Mouse (Mus musculus) ES-E14 (cell line): ENCODE measurements around the gene Zfp385c. TPM values are rescaled to one million over a fixed set of nuclear protein-coding genes. Genes with fewer than 3 reads are reported as not detected.

Experiments used
- DNase-seq: peaks from one replicate; pipeline ENCODE4 v3.0.0-alpha.2; 2013; ENCODE audit warnings: low read depth, low spot score
- H3K27ac ChIP-seq: 2 replicates; pipeline ENCODE4 v1.5.1; 2012; ENCODE audit warnings: low read depth, mild to moderate bottlenecking, low read length, moderate library complexity, mixed read lengths; ENCODE audit not compliant: poor library complexity, insufficient read depth, severe bottlenecking
- H3K36me3 ChIP-seq: 2 replicates; pipeline ENCODE4 v1.6.1; 2012; ENCODE audit warnings: mild to moderate bottlenecking, low read length, moderate library complexity, mixed read lengths; ENCODE audit not compliant: control insufficient read depth, poor library complexity, insufficient read depth, severe bottlenecking
- H3K4me1 ChIP-seq, 2 experiments: fragments of 150-350 bp in 1 of 2; sonication (generic) in 1 of 2; 2 replicates each; pipeline ENCODE4 v1.6.1; 2012; ENCODE audit warnings: low read length in 2 of 2, mild to moderate bottlenecking in 1 of 2, mixed read lengths in 1 of 2; ENCODE audit not compliant: control insufficient read depth in 2 of 2, insufficient read depth in 2 of 2, poor library complexity in 1 of 2
- H3K4me3 ChIP-seq, 2 experiments: fragments of 150-350 bp in 1 of 2; sonication (generic) in 1 of 2; 2 replicates each; pipeline ENCODE4 v1.5.1; 2012; ENCODE audit warnings: low read length in 2 of 2, low read depth in 1 of 2, mild to moderate bottlenecking in 1 of 2, mixed read lengths in 1 of 2; ENCODE audit not compliant: insufficient read depth in 1 of 2, poor library complexity in 1 of 2, severe bottlenecking in 1 of 2
- H3K9ac ChIP-seq: 2 replicates; pipeline ENCODE4 v1.6.1; 2012; ENCODE audit warnings: low read depth, mild to moderate bottlenecking, low read length, mixed read lengths; ENCODE audit not compliant: poor library complexity, insufficient read depth, severe bottlenecking
- H3K9me3 ChIP-seq: fragments of 150-350 bp; sonication (generic); 2 replicates; pipeline ENCODE4 v1.6.1; 2012; ENCODE audit warnings: low read depth, mild to moderate bottlenecking, low read length; ENCODE audit not compliant: control insufficient read depth, insufficient read depth
- CHD2 ChIP-seq: IDR thresholded peaks from 2 replicates; pipeline ENCODE4 v1.6.1; 2014; ENCODE audit warnings: mild to moderate bottlenecking, low read depth, low read length, inconsistent platforms
- HCFC1 ChIP-seq: IDR thresholded peaks from 2 replicates; pipeline ENCODE4 v1.6.1; 2012; ENCODE audit warnings: low read length, inconsistent platforms, borderline replicate concordance; ENCODE audit not compliant: insufficient read depth
- MAFK ChIP-seq: IDR thresholded peaks from 2 replicates; pipeline ENCODE4 v1.6.1; 2014; ENCODE audit warnings: mild to moderate bottlenecking, low read depth, low read length, inconsistent platforms; ENCODE audit not compliant: insufficient read depth
- ZC3H11A ChIP-seq: IDR thresholded peaks from 2 replicates; pipeline ENCODE4 v1.6.1; 2012; ENCODE audit warnings: low read depth, mild to moderate bottlenecking, inconsistent platforms, low read length, borderline replicate concordance
- ZNF384 ChIP-seq: IDR thresholded peaks from 2 replicates; pipeline ENCODE4 v1.6.1; 2012; ENCODE audit warnings: low read depth, low read length, inconsistent platforms
- in situ Hi-C, 2 experiments: fragments of 600-800 bp; cut with MboI; formaldehyde crosslinking; loops; one replicate each; pipeline ENCODE4 v1.15.1; 2025; ENCODE audit warnings: low sequenced_read_pairs in 2 of 2, inconsistent platforms in 1 of 2; ENCODE audit not compliant: unreplicated experiment in 2 of 2
- total RNA-seq: library from RNA; depleted of rRNA; stranded (reverse); fragments of 300-350 nt; gene quantifications from 2 replicates; pipeline ENCODE4 v1.2.3, GENCODE M21; 2012

The Zfp385c gene
- total RNA-seq, 1 experiment, result 0.09 TPM

DNA sequence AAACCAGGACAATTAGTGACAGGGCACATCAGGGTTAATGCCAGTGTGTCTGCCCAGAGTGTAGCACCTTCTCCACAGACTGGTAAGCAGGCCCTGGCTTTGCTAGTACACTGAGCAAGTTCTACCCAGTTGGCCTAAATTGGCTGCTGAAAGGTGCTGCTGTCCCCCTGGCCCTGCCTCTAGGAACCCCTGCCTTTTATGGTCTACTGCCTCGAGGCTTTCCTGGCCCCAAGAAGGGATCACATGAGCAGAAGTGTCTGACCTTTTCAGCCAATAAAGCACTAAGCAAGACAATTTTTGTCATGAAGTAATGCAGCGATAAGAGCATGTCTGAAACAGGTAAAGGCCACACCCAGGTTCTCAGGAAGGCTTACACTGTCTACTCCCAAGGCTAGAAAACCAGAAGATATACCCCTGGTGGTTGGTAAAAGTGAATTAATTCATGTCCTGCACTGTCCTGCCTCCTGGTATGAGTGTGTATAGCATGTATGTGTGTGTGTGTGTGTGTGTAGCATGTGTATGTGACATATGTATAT, 30.3 kb upstream of the Zfp385c start:
- H3K9ac ChIP-seq, result no peak overlapping the region
- H3K4me1 ChIP-seq, result peaks cover 13 to 31% of the 10 kb centered on the region in 2 experiments
- H3K27ac ChIP-seq, result no peak overlapping the region

DNA sequence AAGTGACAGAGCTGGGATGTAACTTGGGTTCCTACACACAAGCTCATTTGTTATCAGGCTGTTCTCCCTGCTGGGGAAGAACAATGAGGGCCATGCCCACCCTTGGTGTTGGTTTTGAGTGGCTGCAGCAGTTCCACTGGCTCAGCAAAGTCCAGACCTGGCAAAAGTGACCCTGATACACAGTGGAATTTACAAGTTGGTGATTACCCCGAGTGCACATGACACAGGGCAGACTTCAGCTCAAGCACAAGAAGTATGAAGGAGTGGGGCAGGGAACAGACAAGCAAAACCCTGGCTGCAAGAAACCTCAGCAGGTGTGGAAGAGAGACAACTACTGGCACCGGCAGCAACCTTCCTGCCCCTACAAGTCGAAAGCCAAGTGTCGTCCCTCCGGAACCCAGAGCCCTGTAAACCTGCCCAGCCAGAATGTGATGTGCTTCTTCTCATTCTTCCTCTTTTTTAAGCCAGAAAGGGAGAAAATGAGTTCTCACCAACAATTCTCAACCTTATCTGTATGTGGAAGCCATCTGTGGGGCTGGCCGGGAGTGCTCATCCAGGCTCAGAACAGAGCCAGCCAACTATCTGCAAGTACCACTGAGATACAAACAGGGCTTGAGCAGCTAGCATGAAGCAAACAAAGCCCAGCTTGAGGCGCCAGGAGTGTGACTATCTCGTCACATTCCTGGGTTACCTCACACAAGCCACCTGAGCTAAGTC, 29.7 kb upstream of the Zfp385c start:
- Histone ChIP-seq H3K9me3 (no peaks in the 10 kb centered on the region), H3K36me3 (peaks cover 14% of the 10 kb centered on the region), H3K4me1 (peaks cover 13 to 31% of the 10 kb centered on the region in 2 experiments), H3K9ac (no peak overlapping the region), H3K27ac (no peak overlapping the region), H3K4me3 (no peak overlapping the region)
- in situ Hi-C loops, result no loop called here
- DNase-seq, result no peak
- TF ChIP-seq HCFC1 (no peak), CHD2 (no peak), ZNF384 (no peak)

More for the DNA sequence above, 30.3 kb upstream of the Zfp385c start:
- DNase-seq, result no peak
- in situ Hi-C loops, result no loop called here
- Histone ChIP-seq H3K36me3 (peaks cover 13% of the 10 kb centered on the region), H3K9me3 (no peaks in the 10 kb centered on the region), H3K4me3 (no peak overlapping the region)
- no peak for TF ChIP-seq CHD2
- no peak for TF ChIP-seq ZC3H11A
- no peak for TF ChIP-seq MAFK
- no peak for TF ChIP-seq HCFC1
- no peak for TF ChIP-seq ZNF384

DNA sequence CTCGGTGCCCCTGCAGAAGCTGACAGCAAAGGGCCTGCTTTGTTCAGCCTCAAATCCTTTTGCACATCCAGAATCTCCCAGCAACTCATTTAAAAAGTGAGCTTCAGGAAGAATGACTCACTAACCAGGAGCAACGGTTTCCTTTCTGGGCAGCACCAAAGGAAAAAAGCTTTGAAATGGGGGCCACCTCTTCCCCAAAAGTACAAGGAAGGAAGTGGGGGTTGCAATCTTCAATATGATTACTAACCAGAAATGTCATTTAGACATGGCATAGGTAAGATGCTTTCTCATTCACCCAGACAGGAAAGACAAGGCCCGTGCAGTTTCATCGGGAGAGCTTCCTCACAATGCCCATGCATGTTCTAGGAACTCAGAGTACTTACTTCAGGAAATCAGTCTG, 29.0 kb upstream of the Zfp385c start:
- DNase-seq, result no peak
- Histone ChIP-seq H3K9ac (no peak overlapping the region), H3K36me3 (peaks cover 17% of the 10 kb centered on the region), H3K4me1 (peaks cover 13 to 31% of the 10 kb centered on the region in 2 experiments), H3K9me3 (no peaks in the 10 kb centered on the region), H3K4me3 (no peak overlapping the region), H3K27ac (no peak overlapping the region)
- no peak for TF ChIP-seq HCFC1
- TF ChIP-seq MAFK, result no peak
- TF ChIP-seq ZC3H11A, result no peak
- TF ChIP-seq CHD2, result no peak
- TF ChIP-seq ZNF384, result no peak
- in situ Hi-C loops, result no loop called here

DNA sequence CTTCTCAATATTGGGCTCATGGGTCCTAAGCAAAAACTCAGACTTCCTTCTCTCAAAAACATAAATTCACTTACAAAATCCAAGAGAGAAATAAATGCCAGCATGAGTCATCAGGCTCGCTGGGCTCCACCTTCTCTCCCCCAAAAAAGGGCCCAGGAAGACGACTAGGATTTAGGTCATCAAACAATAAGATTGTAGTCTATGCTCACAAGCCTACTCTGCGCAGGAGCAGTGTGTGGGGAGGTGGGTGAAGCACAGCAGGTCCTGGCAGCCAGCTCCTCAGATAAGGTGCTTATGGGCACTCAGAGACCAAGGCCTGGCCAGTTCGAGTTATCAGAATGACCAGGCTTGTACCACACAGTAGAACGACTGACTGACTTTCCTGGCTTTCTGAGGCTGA, 28.1 kb upstream of the Zfp385c start:
- TF ChIP-seq ZNF384 (no peak), MAFK (no peak), HCFC1 (no peak), CHD2 (no peak), ZC3H11A (no peak)
- DNase-seq, result no peak
- H3K9me3 ChIP-seq, result no peaks in the 10 kb centered on the region
- in situ Hi-C loops, result no loop called here
- no peak overlapping the region for H3K27ac ChIP-seq
- H3K36me3 ChIP-seq, result peaks cover 24% of the 10 kb centered on the region
- H3K4me1 ChIP-seq, result peaks cover 11 to 31% of the 10 kb centered on the region in 2 experiments
- H3K9ac ChIP-seq, result no peak overlapping the region
- no peak overlapping the region for H3K4me3 ChIP-seq
